Mouse (Mus musculus): Measurements from ENCODE around the gene Mtmr3. TPM values are rescaled to one million over a fixed set of nuclear protein-coding genes. Genes with fewer than 3 reads are reported as not detected.
"Not testable (repeated sequence)": the region's sequence is repeated elsewhere in the genome, so short reads cannot be mapped to it uniquely, and the experiment has no call there.

Mtmr3 gene
- polyA plus RNA-seq, 1 experiment = 44.1 TPM

GRCm38 (mm10) chr11:4577079-4577478 is 17.6 kb downstream of the Mtmr3 start:
- WGBS = 81% methylated on average over 2 of the region's 2 CpGs
- no peak for TF ChIP-seq POLR2A (IDR thresholded peaks at IDR 0.05; ENCODE audit: borderline replicate concordance, extremely low read depth, low read depth, low read length)
- no peak for TF ChIP-seq CTCF (IDR thresholded peaks at IDR 0.05; ENCODE audit: insufficient read depth, low read length)
- Histone ChIP-seq H3K4me3 (replicated peaks; ENCODE audit: extremely low read depth, low read depth, low read length) (no peak overlapping the region), H3K4me1 (ENCODE audit: control insufficient read depth, insufficient read depth, low read length) (peaks cover 12% of the 10 kb centered on the region; the same call in 1 of the 2 replicates)
- no peak for DNase-seq

GRCm38 (mm10) chr11:4576090-4576732 is 18.5 kb downstream of the Mtmr3 start:
- peaks cover 15% of the 10 kb centered on the region for H3K4me1 ChIP-seq (ENCODE audit: control insufficient read depth, insufficient read depth, low read length)
- WGBS = 72% methylated on average over 2 of the region's 2 CpGs
- H3K4me3 ChIP-seq (replicated peaks; ENCODE audit: extremely low read depth, low read depth, low read length); DNase-seq: not testable (repeated sequence)

DNA sequence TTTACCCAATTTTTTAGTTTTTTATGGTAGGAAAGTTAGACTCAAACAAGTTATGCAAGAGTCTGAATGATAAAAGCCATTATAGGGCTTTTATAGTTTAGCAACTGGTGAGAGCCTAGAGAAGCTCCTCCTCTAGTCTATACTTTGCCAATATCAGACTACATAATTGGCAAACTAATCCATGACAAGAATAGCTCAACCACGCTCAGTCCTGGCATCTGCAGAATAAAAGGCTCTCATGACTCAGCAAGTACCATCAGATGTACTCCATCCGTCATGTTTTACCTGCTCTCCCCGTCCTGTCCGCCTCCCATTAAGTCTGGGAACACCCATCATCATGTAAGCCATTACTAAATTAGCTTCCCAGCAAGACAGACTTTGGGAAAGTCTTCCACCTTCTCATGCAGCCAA is 23.2 kb downstream of the Mtmr3 start:
- no peak for DNase-seq
- Histone ChIP-seq H3K4me1 (ENCODE audit: control insufficient read depth, insufficient read depth, low read length) (peaks cover 4% of the 10 kb centered on the region; the same call in 1 of the 2 replicates), H3K4me3 (replicated peaks; ENCODE audit: extremely low read depth, low read depth, low read length) (no peak overlapping the region)
- TF ChIP-seq CTCF (IDR thresholded peaks at IDR 0.05; ENCODE audit: insufficient read depth, low read length) = no peak
- TF ChIP-seq POLR2A (IDR thresholded peaks at IDR 0.05; ENCODE audit: borderline replicate concordance, extremely low read depth, low read depth, low read length) = no peak
- 48% methylated on average over 4 of the region's 4 CpGs for WGBS

- DNase-seq = no peak
- H3K4me1 ChIP-seq (ENCODE audit: control insufficient read depth, insufficient read depth, low read length) = no peaks in the 10 kb centered on the region; the same call in 1 of the 2 replicates
- 92% methylated on average over 6 of the region's 6 CpGs for WGBS
- TF ChIP-seq CTCF (IDR thresholded peaks at IDR 0.05; ENCODE audit: insufficient read depth, low read length) = no peak
- TF ChIP-seq POLR2A (IDR thresholded peaks at IDR 0.05; ENCODE audit: borderline replicate concordance, extremely low read depth, low read depth, low read length) = no peak
- H3K4me3 ChIP-seq (replicated peaks; ENCODE audit: extremely low read depth, low read depth, low read length) = no peak overlapping the region
Observed at GRCm38 (mm10) chr11:4566333-4566732, 28.3 kb downstream of the Mtmr3 start.

- H3K4me3 ChIP-seq (replicated peaks; ENCODE audit: extremely low read depth, low read depth, low read length) = no peak overlapping the region
- H3K4me1 ChIP-seq (ENCODE audit: control insufficient read depth, insufficient read depth, low read length) = no peaks in the 10 kb centered on the region
- DNase-seq = no peak
- no peak for TF ChIP-seq CTCF (IDR thresholded peaks at IDR 0.05; ENCODE audit: insufficient read depth, low read length)
- no peak for TF ChIP-seq POLR2A (IDR thresholded peaks at IDR 0.05; ENCODE audit: borderline replicate concordance, extremely low read depth, low read depth, low read length)
- WGBS = 72% methylated on average over 2 of the region's 2 CpGs
Observed at GRCm38 (mm10) chr11:4565545-4565944, 29.1 kb downstream of the Mtmr3 start.

DNA sequence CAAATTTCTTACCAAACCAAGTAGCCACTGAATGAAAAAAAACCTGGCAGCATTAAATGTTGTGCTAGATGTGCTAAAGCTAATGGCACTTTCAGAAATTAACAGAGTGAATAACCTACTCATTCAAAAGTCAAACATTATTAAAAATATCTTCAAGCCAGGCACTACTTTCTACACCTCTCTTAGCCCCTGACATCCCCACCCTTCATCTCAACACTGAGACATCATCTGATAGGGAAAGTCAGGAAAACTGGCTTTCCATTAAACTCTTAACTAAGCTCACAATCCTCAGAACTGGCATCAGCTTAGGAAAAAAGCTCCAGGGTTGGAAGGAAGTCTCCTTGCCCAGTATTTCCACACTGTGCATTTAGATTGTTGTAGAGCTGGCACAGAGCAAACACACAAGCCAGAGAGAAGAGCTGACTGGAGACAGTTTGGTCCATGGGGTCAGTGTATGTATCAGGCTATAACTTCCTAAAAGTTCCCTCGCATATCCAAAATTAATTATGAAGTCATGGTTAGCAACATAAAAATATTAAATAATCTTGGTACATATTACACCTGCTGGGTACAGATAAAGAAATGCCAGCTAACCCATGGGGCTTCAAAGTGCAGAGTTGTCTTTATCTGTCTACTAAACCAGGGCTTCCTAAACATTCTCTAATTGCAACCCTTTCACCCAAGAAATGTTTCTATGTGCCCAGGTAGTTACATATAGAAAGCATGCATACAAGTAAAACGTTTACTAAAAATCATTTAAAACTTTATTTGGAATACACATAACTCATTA is 41.2 kb downstream of the Mtmr3 start:
- TF ChIP-seq POLR2A (IDR thresholded peaks at IDR 0.05; ENCODE audit: borderline replicate concordance, extremely low read depth, low read depth, low read length) (no peak), CTCF (IDR thresholded peaks at IDR 0.05; ENCODE audit: insufficient read depth, low read length) (no peak)
- 81% methylated on average over 2 of the region's 2 CpGs for WGBS
- Histone ChIP-seq H3K4me1 (ENCODE audit: control insufficient read depth, insufficient read depth, low read length) (peaks cover 8% of the 10 kb centered on the region), H3K4me3 (replicated peaks; ENCODE audit: extremely low read depth, low read depth, low read length) (no peak overlapping the region)
- DNase-seq = no peak

DNA sequence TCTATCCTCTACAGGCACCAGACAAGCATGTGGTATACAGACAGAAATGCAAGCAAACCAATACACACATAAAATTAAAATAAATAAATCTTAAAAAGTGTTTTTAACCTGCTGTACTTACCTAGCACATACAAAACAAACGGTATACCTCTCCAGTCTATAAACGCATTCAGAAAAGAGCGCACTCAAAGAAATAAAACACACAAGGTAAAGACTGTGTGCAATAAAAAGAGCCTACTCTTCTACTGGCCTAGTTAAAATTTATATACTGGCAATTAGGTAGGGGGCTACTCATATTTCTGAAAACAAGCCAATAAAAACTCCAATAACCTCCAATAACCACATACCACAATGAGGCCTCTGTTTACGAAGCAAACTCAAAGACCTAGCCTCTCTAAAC is 47.1 kb downstream of the Mtmr3 start:
- TF ChIP-seq POLR2A (IDR thresholded peaks at IDR 0.05; ENCODE audit: borderline replicate concordance, extremely low read depth, low read depth, low read length) (no peak), CTCF (IDR thresholded peaks at IDR 0.05; ENCODE audit: insufficient read depth, low read length) (no peak)
- Histone ChIP-seq H3K4me3 (replicated peaks; ENCODE audit: extremely low read depth, low read depth, low read length) (no peak overlapping the region), H3K4me1 (ENCODE audit: control insufficient read depth, insufficient read depth, low read length) (peaks cover 9% of the 10 kb centered on the region)
- no peak for DNase-seq
- 86% methylated on average over 4 of the region's 4 CpGs for WGBS

GRCm38 (mm10) chr11:4545976-4546375 is 48.7 kb downstream of the Mtmr3 start:
- 55% methylated on average over 3 of the region's 3 CpGs for WGBS
- peaks cover 9% of the 10 kb centered on the region for H3K4me1 ChIP-seq (ENCODE audit: control insufficient read depth, insufficient read depth, low read length)
- TF ChIP-seq CTCF (IDR thresholded peaks at IDR 0.05; ENCODE audit: insufficient read depth, low read length) = no peak
- no peak overlapping the region for H3K4me3 ChIP-seq (replicated peaks; ENCODE audit: extremely low read depth, low read depth, low read length)
- DNase-seq = no peak

GRCm38 (mm10) chr11:4545401-4545800 is 49.3 kb downstream of the Mtmr3 start:
- Histone ChIP-seq H3K4me1 (ENCODE audit: control insufficient read depth, insufficient read depth, low read length) (peaks cover 9% of the 10 kb centered on the region), H3K4me3 (replicated peaks; ENCODE audit: extremely low read depth, low read depth, low read length) (no peak overlapping the region)
- TF ChIP-seq CTCF (IDR thresholded peaks at IDR 0.05; ENCODE audit: insufficient read depth, low read length) (no peak), POLR2A (IDR thresholded peaks at IDR 0.05; ENCODE audit: borderline replicate concordance, extremely low read depth, low read depth, low read length) (no peak)
- 33% methylated on average over 4 of the region's 4 CpGs for WGBS
- DNase-seq = no peak

DNA sequence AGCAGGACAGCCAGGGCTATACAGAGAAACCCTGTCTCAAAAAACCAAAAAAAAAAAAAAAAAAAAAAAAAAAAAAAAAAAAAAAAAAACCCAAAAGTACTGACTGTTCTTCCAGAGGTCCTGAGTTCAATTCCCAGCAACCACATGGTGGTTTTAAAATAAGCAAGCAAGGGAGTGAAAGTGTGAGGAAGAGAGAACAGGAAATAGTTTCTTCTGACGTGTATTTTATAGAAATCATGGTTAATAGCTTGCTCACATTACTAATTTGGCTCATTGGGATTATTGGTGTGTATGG is 50.1 kb downstream of the Mtmr3 start:
- WGBS = 69% methylated on average over 1 of the region's 1 CpGs
- not testable (repeated sequence) for DNase-seq; H3K4me1 ChIP-seq (ENCODE audit: control insufficient read depth, insufficient read depth, low read length); H3K4me3 ChIP-seq (replicated peaks; ENCODE audit: extremely low read depth, low read depth, low read length)

Measured in lung, adult 2 months (tissue).